Comparison of ENCODE assay signal across 8 mouse cellular contexts in genomic region chr3:131139345-131140090, GRCm38 (mm10). TPM values are rescaled to one million over a fixed set of nuclear protein-coding genes. Genes with fewer than 3 reads are reported as not detected.
DNase-seq lines count a peak whose midpoint lies in the region; ATAC-seq and TF ChIP-seq lines count a peak whose summit lies in the region.

No protein-coding gene starts in this region.

- H3K4me3 ChIP-seq in hindbrain, embryonic 14.5 days (replicated peaks; ENCODE audit: low read length): no peak overlapping the region
- H3K4me3 ChIP-seq in hindbrain, postnatal 0 days (ENCODE audit: low read length): no peak overlapping the region
- no peak overlapping the region for H3K4me3 ChIP-seq in heart, embryonic 16.5 days (ENCODE audit: low read length)
- H3K4me3 ChIP-seq in midbrain, embryonic 13.5 days (replicated peaks): no peak overlapping the region

- H3K36me3 ChIP-seq in hindbrain, embryonic 14.5 days (replicated peaks; ENCODE audit: control insufficient read depth, insufficient read depth): no peaks in the 10 kb centered on the region
- no peaks in the 10 kb centered on the region for H3K36me3 ChIP-seq in hindbrain, postnatal 0 days (ENCODE audit: insufficient read depth, low read length)
- no peaks in the 10 kb centered on the region for H3K36me3 ChIP-seq in heart, embryonic 16.5 days (ENCODE audit: control insufficient read depth, insufficient read depth)
- no peaks in the 10 kb centered on the region for H3K36me3 ChIP-seq in midbrain, embryonic 13.5 days

- POLR2A ChIA-PET in Patski (lab: Charles Lee): interaction anchor here (0.9 to 1.5 kb wide), 2 partner anchors 29 to 120 kb away, joined by 3 to 6 read pairs; partner anchors contain the start of gene Lef1

- WGBS in hindbrain, embryonic 14.5 days: 66% methylated on average over 14 of the region's 14 CpGs
- WGBS in hindbrain, postnatal 0 days: 62% methylated on average over 14 of the region's 14 CpGs
- WGBS in heart, embryonic 16.5 days: 18% methylated on average over 14 of the region's 14 CpGs
- 65% methylated on average over 14 of the region's 14 CpGs for WGBS in midbrain, embryonic 13.5 days

- in situ Hi-C loops in Patski (cut with MboI; ENCODE audit: low pct_unique_long_range_greater_than_20kb): no loop called here

- no peaks in the 10 kb centered on the region for H3K9me3 ChIP-seq in hindbrain, embryonic 14.5 days (ENCODE audit: control insufficient read depth, low read length)
- H3K9me3 ChIP-seq in hindbrain, postnatal 0 days (ENCODE audit: low read length): no peaks in the 10 kb centered on the region
- no peaks in the 10 kb centered on the region for H3K9me3 ChIP-seq in heart, embryonic 16.5 days (replicated peaks; ENCODE audit: control insufficient read depth, low read length)
- H3K9me3 ChIP-seq in midbrain, embryonic 13.5 days: no peaks in the 10 kb centered on the region

- H3K4me1 ChIP-seq in hindbrain, embryonic 14.5 days (replicated peaks; ENCODE audit: control insufficient read depth, insufficient read depth, low read length): peaks cover 32% of the 10 kb centered on the region
- H3K4me1 ChIP-seq in hindbrain, postnatal 0 days (ENCODE audit: insufficient read depth, low read length): peaks cover 10% of the 10 kb centered on the region
- peaks cover 26% of the 10 kb centered on the region for H3K4me1 ChIP-seq in heart, embryonic 16.5 days (ENCODE audit: control insufficient read depth, insufficient read depth, low read length)
- H3K4me1 ChIP-seq in midbrain, embryonic 13.5 days (replicated peaks): peaks cover 72% of the 10 kb centered on the region

- H3K4me2 ChIP-seq in hindbrain, embryonic 14.5 days (replicated peaks): no peak overlapping the region
- no peak overlapping the region for H3K4me2 ChIP-seq in hindbrain, postnatal 0 days (ENCODE audit: low read depth, low read length)
- H3K4me2 ChIP-seq in heart, embryonic 16.5 days (ENCODE audit: low read depth, low read length): peak overlapping the region; percentile 43
- no peak overlapping the region for H3K4me2 ChIP-seq in midbrain, embryonic 13.5 days (replicated peaks)

- peak overlapping the region; percentile 38; the same call in 1 of the 2 replicates for H3K27ac ChIP-seq in hindbrain, embryonic 14.5 days
- H3K27ac ChIP-seq in hindbrain, postnatal 0 days: no peak overlapping the region
- peak overlapping the region; percentile 85 for H3K27ac ChIP-seq in heart, embryonic 16.5 days (ENCODE audit: low read length)
- H3K27ac ChIP-seq in midbrain, embryonic 13.5 days: peak overlapping the region; percentile 72

- no peak for ATAC-seq in hindbrain, embryonic 14.5 days (ENCODE audit: low FRiP score)
- no peak for ATAC-seq in hindbrain, postnatal 0 days
- peak; percentile 89 for ATAC-seq in Patski
- peak; percentile 56 for ATAC-seq in heart, embryonic 16.5 days (replicated peaks; ENCODE audit: extremely low read depth, insufficient read depth, low FRiP score)
- no peak for ATAC-seq in midbrain, embryonic 13.5 days

- DNase-seq in hindbrain, embryonic 14.5 days (ENCODE audit: low spot score): no peak
- DNase-seq in hindbrain, postnatal 0 days (ENCODE audit: low spot score): no peak
- DNase-seq in Patski (ENCODE audit: low read depth, low spot score): peak; percentile 69
- DNase-seq in embryo, embryonic 9.5 days (ENCODE audit: extremely low spot score): no peak
- DNase-seq in cerebellum, postnatal 25 days: no peak
- no peak for DNase-seq in frontal cortex, postnatal 14 days (ENCODE audit: low spot score in 2 of 2)

- peaks cover 23% of the 10 kb centered on the region; the same call in 1 of the 2 replicates for H3K27me3 ChIP-seq in hindbrain, embryonic 14.5 days (ENCODE audit: control insufficient read depth, insufficient read depth, low read length)
- H3K27me3 ChIP-seq in hindbrain, postnatal 0 days (ENCODE audit: insufficient read depth, low read length): no peaks in the 10 kb centered on the region
- no peaks in the 10 kb centered on the region for H3K27me3 ChIP-seq in Patski
- H3K27me3 ChIP-seq in heart, embryonic 16.5 days (ENCODE audit: control insufficient read depth, insufficient read depth, low read length): peaks cover 3% of the 10 kb centered on the region; the same call in 1 of the 2 replicates
- peaks cover 9% of the 10 kb centered on the region; the same call in 1 of the 2 replicates for H3K27me3 ChIP-seq in midbrain, embryonic 13.5 days

- H3K9ac ChIP-seq in hindbrain, embryonic 14.5 days: no peak overlapping the region
- no peak overlapping the region for H3K9ac ChIP-seq in hindbrain, postnatal 0 days (replicated peaks; ENCODE audit: low read length)
- peak overlapping the region; percentile 44; the same call in 1 of the 2 replicates for H3K9ac ChIP-seq in heart, embryonic 16.5 days (ENCODE audit: low read length)
- 0 out of 2 replicates have a peak overlapping the region, but pooled peaks have one; percentile 17 for H3K9ac ChIP-seq in midbrain, embryonic 13.5 days (replicated peaks)

- CTCF ChIA-PET in Patski (lab: Charles Lee): interaction anchor here (0.8 to 1.6 kb wide), 5 partner anchors 9 to 23 kb away, joined by 3 to 7 read pairs (median 3); no protein-coding TSS in a partner anchor

- no peak for TF ChIP-seq CTCF in hindbrain, postnatal 0 days (IDR thresholded peaks at IDR 0.05; ENCODE audit: low read depth)
- no peak for TF ChIP-seq CTCF in Patski (IDR thresholded peaks at IDR 0.05)

RNA-seq across cellular contexts. Expression of gene Lef1, which starts 29.2 kb away (rescaled TPM):
- 9.8 and 10.3 TPM in 2 replicates for polyA plus RNA-seq in hindbrain, embryonic 14.5 days (2014; fragmentation: Nextera tagmentation; extraction: Ambion mirVana)
- 5.6 and 7.2 TPM in 2 replicates for total RNA-seq in hindbrain, postnatal 0 days (2014; rRNA removed)
- polyA plus RNA-seq in hindbrain, postnatal 0 days (2015; fragmentation: Nextera tagmentation; extraction: Ambion mirVana): 6.4 and 7.2 TPM in 2 replicates
- polyA plus RNA-seq in Patski (2021): 3.5 TPM
- 14.8 and 38.4 TPM in 2 replicates for polyA plus RNA-seq in heart, embryonic 16.5 days (2015; fragmentation: Nextera tagmentation; extraction: Ambion mirVana)
- polyA plus RNA-seq in midbrain, embryonic 13.5 days (2015; fragmentation: Nextera tagmentation; extraction: Ambion mirVana): 80.3 and 86.0 TPM in 2 replicates

Comparison
In these comparisons a context has a peak if more than half of its experiments do, and no peak if none do; other contexts are left out.
1. ATAC-seq: peak in Patski (single experiment) and heart, embryonic 16.5 days (single experiment); none in hindbrain, embryonic 14.5 days (single experiment), hindbrain, postnatal 0 days (single experiment) and midbrain, embryonic 13.5 days (single experiment).
2. H3K9ac ChIP-seq: peak in heart, embryonic 16.5 days (single experiment) and midbrain, embryonic 13.5 days (single experiment); none in hindbrain, embryonic 14.5 days (single experiment) and hindbrain, postnatal 0 days (single experiment).